Mouse (Mus musculus): ENCODE data around the gene Pin1rt1.

The Pin1rt1 gene

DNA sequence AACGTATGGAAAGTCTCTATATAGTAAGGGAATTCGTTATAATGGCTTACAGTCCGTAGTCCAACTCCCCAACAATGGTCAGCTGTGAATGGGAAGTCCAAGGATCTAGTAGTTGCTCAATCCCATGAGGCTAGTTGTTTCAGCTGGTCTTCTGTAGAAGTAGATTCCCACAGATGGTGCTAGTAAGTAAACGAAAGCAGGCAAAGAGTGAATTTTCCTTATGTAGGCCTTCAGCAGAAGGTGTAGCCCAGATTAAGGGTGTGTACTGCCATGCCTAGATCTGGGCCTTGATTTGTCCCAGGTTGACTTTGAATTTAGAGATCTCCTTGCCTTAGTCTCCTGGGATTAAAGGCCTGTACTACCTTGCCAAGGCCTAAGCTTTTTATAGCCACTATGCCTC is at the start of gene Pin1rt1:
TSS of gene Pin1rt1 (minus strand) at position 101 of the 400 bp plus-strand sequence.
- DNase-seq (ENCODE audit: low spot score in 2 of 2), result no peak

DNA sequence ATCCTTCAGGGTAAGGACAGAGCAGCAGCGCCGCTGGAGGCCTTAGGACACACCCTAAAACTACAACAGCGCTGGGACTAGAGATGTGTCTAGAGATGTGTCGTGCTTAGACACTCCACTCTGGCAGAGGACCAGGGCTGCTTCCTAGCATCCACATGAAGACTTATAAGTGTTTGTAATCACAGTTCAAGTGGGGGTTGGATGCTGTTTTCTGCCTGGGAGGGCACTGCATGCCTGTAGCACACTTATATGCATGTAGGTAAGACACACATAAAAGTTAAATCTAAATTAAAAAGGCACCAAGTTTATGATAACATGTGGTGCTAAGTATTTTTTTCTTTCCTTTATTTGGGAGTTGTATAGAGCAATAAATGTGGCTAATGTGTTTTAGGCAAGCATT is 47.8 kb upstream of the Pin1rt1 start:
- DNase-seq (ENCODE audit: low spot score in 2 of 2), result no peak

GRCm38 (mm10) chr2:104763134-104763703 is 47.0 kb upstream of the Pin1rt1 start:
- DNase-seq (ENCODE audit: low spot score in 2 of 2), result no peak

GRCm38 (mm10) chr2:104750611-104751010 is 34.4 kb upstream of the Pin1rt1 start:
- no peak for DNase-seq (ENCODE audit: low spot score in 2 of 2)

DNA sequence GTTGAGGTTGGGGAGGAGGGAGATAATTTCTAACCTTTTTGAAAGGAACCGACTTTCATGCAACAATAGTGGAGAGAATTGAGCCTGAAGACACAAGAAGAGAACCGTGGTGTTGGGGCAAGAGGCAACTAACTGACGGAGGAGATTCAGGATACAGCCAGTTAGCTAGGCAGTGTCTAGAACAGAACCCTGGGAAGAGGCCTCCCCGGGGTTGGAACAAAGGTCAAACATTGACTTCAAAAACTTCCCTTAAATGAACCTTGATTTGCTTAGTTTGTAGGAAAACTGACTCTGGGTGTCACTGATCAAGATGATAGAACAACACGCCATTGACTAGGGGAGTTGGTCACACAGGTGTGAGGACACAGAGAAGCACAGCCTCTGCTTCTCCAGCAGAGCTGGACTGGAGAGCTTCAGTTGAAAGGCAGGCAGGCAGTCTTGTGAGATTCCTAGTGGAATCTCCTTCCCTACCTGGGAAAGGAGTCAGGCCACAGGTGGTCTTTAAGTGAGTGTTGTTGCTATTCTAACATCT is 32.5 kb upstream of the Pin1rt1 start:
- no peak for DNase-seq (ENCODE audit: low spot score in 2 of 2)

DNA sequence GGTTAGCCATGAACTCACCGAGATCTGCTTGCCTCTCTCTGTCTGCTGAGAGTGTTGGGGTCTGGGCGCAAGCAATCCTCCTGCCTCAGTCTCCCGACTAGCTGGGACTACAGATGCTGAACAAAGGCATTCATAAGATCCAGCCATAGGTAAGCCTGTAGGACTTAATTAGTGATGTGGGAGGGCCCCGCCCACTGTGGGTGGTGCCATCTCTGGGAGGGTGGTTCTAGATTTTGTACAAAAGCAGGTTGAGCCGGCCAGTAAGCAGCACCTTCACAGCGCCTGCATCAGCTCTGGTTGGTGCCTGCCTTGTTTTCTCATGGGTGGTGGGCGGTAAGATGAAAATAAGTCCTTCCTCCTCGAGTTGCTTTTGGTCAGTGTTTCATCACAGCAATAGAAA is 30.1 kb upstream of the Pin1rt1 start:
- DNase-seq (ENCODE audit: low spot score in 2 of 2), result no peak

DNA sequence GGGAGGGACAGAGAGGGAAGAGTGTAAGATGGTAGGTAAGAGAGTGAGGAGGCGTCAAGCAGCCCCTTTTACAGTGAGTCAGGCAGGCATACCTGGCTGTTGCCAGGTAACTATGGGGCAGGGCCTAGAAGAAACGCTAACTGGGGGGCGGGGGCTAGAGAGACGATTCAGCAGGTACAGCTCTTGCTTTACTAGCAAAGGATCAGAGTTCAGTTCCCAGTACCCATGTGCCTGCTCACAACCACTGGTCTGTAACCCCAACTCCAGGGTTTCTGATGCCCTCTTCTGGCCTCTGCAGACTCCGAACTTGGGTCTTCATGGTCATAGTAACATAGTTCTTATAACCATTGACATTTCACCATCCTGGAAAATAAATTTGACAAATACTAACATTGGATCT is 27.8 kb upstream of the Pin1rt1 start:
- no peak for DNase-seq (ENCODE audit: low spot score in 2 of 2)

- no peak for DNase-seq (ENCODE audit: low spot score in 2 of 2)
These were observed 27.0 kb upstream of the Pin1rt1 start for GRCm38 (mm10) chr2:104743160-104743559.

DNA sequence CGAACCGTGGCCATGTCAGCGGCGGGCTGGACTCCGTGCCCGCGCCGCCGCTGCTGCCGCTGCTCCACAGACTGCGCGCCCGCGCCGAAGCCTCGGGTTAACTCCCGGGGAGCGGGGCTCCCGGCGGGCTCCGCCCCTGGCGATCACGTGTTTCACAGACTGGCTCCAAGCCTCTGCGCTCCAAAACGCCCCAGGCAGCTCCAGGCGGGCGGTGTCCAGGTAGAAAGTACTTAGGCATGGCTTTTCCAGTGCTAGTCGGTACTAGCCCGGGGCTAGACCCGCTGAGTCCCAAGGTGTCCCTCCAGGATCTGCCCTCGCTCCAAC is 26.5 kb upstream of the Pin1rt1 start, which contains the start of gene Depdc7:
TSS of gene Depdc7 (minus strand) at position 138 of the 324 bp plus-strand sequence.
- peak; percentile 82 to 83 for DNase-seq (ENCODE audit: low spot score in 2 of 2)

DNA sequence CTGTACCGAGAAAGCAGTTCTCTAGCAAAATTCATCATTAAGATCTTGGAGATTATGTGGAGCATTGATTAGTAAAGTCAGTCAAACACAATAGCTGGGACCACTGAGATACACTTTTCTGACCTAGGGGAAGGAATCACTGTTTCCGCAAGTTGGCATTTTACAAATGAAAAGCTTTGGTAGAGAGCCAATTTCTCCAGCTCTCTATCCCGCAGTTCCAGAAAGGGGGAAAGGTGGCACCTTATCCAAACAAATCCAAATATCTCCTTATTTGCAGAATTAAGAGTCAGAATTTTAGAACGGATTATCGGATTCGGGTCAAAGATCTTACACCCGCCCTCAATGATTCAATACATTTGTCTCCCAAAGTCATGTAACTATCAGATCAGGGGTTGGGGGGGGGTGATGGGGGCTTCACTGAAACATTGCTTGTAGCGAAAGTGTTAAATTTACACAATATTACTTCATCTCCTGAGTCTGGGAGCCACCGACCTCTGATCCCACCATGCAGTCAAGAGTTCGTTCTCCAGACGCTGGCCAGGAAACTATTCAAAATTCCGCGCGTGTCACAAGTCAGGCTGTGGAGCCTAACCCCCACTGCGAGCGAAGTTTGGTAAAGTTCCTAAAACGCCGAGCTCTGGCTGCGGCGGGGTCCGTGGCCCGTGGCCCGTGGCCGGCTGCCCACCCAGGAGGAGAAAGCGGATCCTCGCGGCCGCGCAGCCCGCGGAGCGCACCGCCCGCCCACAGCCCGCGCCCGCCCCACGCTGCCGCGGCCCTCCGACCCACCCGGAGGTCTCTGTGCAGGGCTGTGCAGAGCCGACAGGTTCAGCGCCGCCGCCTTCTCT is 25.9 kb upstream of the Pin1rt1 start:
- DNase-seq (ENCODE audit: low spot score in 2 of 2), result no peak

GRCm38 (mm10) chr2:104741015-104741758 is 25.0 kb upstream of the Pin1rt1 start:
- DNase-seq (ENCODE audit: low spot score in 2 of 2), result no peak

DNA sequence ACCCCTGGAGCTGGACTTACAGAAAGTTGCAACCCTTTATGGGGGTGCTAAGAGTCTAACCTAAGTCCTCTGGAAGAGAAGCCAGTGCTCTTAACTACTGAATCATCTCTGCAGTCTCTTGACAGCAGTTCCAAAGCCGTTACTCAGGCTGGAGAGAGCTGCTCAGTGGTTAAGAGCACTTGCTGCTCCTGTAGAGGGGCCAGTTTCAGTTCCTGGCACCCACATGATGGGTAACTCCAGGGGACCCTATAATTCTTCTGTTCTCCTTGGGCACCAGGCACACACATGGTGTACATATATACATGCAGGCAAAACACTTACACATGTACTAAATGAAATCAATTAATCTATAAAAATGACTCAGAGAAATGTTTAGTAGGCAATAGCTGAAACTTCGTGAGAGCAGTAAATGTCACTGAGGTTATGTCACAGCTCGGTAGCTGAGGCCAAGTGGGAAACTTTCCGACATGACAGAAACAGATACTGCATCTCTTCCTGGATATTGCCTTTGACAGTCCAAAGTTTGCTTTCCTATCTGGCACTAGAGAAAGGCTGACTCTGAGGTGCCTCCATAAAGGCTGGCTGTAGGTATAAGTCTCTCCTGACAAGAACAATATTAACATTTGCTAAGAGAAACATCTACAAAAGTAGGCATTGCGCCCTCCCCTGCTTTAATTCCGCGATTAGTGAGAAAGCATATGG is 24.2 kb upstream of the Pin1rt1 start:
- no peak for DNase-seq (ENCODE audit: low spot score in 2 of 2)

- DNase-seq (ENCODE audit: low spot score in 2 of 2), result no peak
These were observed 23.5 kb upstream of the Pin1rt1 start for GRCm38 (mm10) chr2:104739691-104740090.

DNA sequence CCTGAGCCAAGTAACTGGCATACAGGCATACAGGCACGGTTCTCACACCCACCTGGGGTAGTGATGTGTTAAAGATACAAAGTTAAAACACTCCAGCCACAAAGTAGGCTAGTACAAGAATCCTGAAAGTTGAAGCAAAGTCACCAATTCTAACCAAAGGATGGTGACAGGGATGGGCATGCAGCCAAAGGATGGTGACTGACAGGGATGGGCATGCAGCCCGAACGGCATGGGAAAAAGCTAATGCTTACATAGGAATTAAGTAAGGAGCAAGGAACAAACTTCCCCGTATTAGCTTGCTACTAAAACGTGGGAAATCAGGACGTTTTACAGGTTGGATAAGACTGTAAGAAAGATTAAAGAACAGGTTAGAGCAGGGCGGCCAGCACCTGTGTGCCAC is 20.1 kb upstream of the Pin1rt1 start:
- no peak for DNase-seq (ENCODE audit: low spot score in 2 of 2)

- no peak for DNase-seq (ENCODE audit: low spot score in 2 of 2)
These were observed 16.5 kb upstream of the Pin1rt1 start for GRCm38 (mm10) chr2:104732562-104733256.

GRCm38 (mm10) chr2:104732033-104732444 is 15.9 kb upstream of the Pin1rt1 start:
- DNase-seq (ENCODE audit: low spot score in 2 of 2), result no peak

GRCm38 (mm10) chr2:104727369-104727768 is 11.2 kb upstream of the Pin1rt1 start:
- DNase-seq (ENCODE audit: low spot score in 2 of 2), result no peak

- no peak for DNase-seq (ENCODE audit: low spot score in 2 of 2)
These were observed 5.8 kb upstream of the Pin1rt1 start for GRCm38 (mm10) chr2:104722021-104722420.

DNA sequence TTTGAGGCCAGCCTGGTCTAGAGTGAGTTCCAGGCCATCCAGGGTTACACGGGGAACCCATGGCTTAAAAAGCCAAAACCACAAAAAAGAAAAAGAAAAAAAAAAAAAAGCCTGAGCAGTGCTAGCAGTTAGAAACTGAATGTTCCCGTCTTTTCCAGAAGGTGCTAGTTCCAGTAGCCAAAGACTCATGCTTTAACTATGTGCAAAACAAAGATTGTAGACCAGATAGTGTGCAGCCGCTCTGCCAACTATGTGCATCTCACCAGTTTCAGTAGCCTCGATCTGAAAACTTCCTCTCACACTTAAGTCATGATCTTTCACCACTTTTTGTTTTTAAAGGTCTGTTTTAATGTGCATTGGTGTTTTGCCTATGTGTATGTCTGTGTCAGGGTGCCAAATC is 1.6 kb upstream of the Pin1rt1 start:
- DNase-seq (ENCODE audit: low spot score in 2 of 2), result no peak

GRCm38 (mm10) chr2:104717231-104717735 is 1.1 kb upstream of the Pin1rt1 start:
- no peak for DNase-seq (ENCODE audit: low spot score in 2 of 2)

GRCm38 (mm10) chr2:104714254-104714691 is 1.9 kb downstream of the Pin1rt1 start:
- DNase-seq (ENCODE audit: low spot score in 2 of 2), result no peak
